Mouse (Mus musculus) liver, postnatal 0 days (tissue): ENCODE data around the gene Jhy.

ENCODE experiments used
- CTCF ChIP-seq: sonication (generic); IDR thresholded peaks from 2 replicates; pipeline ENCODE4 v1.5.1; 2016; ENCODE audit warnings: antibody characterized with exemption, low read depth
- EP300 ChIP-seq: IDR thresholded peaks from 2 replicates; pipeline ENCODE4 v1.6.1; 2016; ENCODE audit warnings: antibody characterized with exemption, low read depth, mild to moderate bottlenecking

GRCm38 (mm10) chr9:40878291-40878945, 85.5 kb downstream of the Jhy start:
- TF ChIP-seq EP300 (no peak), CTCF (no peak)
